Mouse (Mus musculus): Measurements from ENCODE around the gene Rinl.

Gene Rinl

GRCm38 (mm10) chr7:28825686-28826401 is 37.1 kb downstream of the Rinl start:
- DNase-seq: no peak

- no peak for DNase-seq
Measured at GRCm38 (mm10) chr7:28826402-28826772, 37.6 kb downstream of the Rinl start.

- no peak for DNase-seq
Measured at GRCm38 (mm10) chr7:28827338-28827737, 38.6 kb downstream of the Rinl start.

- no peak for DNase-seq
Measured at GRCm38 (mm10) chr7:28829821-28830220, 41.1 kb downstream of the Rinl start.

GRCm38 (mm10) chr7:28830981-28831380 is 42.2 kb downstream of the Rinl start:
- DNase-seq: no peak

GRCm38 (mm10) chr7:28831411-28832125 is 42.8 kb downstream of the Rinl start:
- DNase-seq: no peak

- no peak for DNase-seq
Measured at GRCm38 (mm10) chr7:28832137-28832536, 43.4 kb downstream of the Rinl start.

GRCm38 (mm10) chr7:28833723-28834347 is 45.1 kb downstream of the Rinl start, which contains the start of gene Lgals4:
TSS of gene Lgals4 (plus strand) at chr7:28833854.
- DNase-seq: no peak

GRCm38 (mm10) chr7:28836936-28837335 is 48.2 kb downstream of the Rinl start:
- no peak for DNase-seq

- DNase-seq: no peak
Measured at GRCm38 (mm10) chr7:28838331-28838730, 49.6 kb downstream of the Rinl start.

GRCm38 (mm10) chr7:28847273-28847672 is 58.5 kb downstream of the Rinl start:
- DNase-seq: no peak

Measured in cerebellum, postnatal 36 days (tissue).